Mouse (Mus musculus): ENCODE data around the gene Slc35a2.

The Slc35a2 gene

DNA sequence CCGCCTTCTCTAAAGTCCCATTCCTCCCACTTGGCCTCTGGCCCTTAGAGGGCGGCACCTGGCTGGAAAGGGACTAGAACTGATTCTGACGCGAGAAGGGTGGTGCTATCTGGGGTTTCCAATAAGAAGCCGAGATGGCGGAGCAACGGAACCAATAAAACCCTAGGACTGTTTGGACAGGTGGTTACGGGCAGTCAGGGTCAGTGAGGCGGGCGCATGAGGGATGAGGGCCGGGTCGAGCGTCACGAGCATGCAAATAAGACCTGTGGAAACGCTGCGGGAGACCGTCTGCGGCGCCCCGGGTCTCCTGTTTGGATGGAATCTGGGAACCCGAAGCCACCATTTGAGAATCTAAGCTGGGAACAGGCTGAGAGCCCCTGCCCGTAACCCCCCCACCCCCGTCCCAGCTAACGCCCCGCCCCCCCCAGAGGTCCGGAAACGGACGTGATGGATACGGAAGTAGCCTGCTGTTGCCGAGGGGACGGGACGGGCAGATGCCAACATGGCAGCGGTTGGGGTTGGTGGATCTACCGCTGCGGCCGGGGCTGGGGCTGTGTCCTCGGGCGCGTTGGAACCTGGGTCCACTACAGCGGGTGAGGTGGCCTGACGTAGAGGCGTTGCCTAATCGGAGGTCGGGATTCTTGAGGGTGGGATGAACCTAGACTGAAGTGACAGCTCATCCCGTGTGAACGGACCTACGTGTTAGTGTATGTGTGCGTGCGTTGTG, at the start of gene Slc35a2:
Gene Slc35a2, plus strand, starts transcription at position 188 of the 727 bp plus-strand sequence.
- peak; percentile 89 for DNase-seq (ENCODE audit: low spot score)

DNA sequence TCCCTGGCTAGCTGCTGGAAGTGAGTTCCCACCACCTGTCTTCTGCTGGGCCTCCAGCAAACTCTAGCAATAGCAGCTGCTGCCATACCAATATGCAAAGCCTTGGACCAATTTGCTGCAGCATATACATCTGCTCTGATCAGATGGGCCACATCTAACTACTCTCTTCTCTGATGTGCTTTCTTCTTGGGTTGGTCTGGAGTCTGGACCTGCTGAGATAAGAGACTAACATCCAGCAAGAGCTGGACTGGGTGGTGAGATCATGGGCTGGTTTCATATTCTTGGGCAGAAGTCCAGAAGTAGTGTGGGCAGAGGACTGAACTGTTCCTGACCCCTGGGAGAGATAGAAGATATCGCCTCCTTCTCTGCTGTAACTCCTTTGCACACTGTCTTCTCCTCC, 46.7 kb upstream of the Slc35a2 start:
- DNase-seq (ENCODE audit: low spot score) = no peak

DNA sequence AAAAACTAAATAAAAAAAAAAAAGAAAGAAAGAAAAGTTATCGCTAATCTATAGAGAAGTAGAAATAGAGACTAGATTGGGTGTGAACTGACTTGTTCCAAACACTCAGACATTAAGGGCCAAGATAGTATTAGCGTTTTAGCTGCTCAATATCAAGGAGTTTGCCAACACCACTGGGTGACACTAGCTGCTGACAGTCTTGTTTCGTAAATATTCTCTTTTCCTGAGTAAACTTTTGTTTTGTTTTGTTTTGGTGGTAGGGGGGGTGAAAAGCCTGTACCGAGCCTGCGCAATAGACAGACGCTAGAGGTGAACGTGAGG, 43.0 kb upstream of the Slc35a2 start:
- no peak for DNase-seq (ENCODE audit: low spot score)

- DNase-seq (ENCODE audit: low spot score) = peak; percentile 95
Measured at GRCm38 (mm10) chrX:7841163-7842162, 42.4 kb upstream of the Slc35a2 start, which contains the start of gene Otud5. Gene Otud5 (plus strand): TSS chrX:7841364.

DNA sequence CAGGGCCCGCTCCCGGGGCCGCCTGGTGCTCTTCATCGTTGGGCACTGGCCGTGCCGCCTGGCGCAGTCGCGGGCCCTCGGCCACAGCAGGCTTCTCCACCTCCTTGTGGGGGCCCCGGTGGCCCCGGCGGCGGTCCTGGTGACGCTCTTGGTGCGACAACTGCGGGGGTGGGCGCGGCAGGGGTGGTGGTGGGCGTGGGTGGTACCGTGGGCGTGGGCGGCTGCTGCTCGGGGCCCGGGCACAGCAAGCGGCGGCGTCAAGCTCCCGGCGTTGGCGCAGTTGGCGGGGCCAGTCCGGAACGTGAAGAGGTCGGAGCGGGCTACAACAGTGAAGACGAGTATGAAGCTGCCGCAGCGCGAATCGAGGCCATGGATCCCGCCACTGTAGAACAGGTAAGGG, 41.5 kb upstream of the Slc35a2 start:
- DNase-seq (ENCODE audit: low spot score) = no peak

GRCm38 (mm10) chrX:7847845-7848244, 36.0 kb upstream of the Slc35a2 start:
- DNase-seq (ENCODE audit: low spot score) = no peak

DNA sequence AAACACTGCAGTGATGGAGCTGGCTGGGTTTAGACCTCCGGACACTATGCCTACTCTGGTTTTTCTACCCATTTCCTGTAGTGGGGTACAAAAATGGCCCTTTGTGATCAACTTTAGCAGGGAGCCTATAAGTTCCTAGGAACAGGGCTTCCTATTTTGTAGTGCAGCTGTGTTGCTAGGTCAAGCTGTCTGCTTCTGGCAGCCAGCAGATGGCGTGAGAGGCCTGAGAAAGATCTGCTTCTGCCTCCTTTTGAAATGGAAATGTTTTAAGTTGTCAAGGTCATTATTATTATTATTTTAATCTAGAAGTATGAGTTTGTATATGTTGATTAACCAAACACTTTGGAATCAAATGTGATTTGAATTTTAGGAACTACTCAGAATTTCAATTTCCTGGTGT, 29.2 kb upstream of the Slc35a2 start:
- DNase-seq (ENCODE audit: low spot score) = peak; percentile 33

DNA sequence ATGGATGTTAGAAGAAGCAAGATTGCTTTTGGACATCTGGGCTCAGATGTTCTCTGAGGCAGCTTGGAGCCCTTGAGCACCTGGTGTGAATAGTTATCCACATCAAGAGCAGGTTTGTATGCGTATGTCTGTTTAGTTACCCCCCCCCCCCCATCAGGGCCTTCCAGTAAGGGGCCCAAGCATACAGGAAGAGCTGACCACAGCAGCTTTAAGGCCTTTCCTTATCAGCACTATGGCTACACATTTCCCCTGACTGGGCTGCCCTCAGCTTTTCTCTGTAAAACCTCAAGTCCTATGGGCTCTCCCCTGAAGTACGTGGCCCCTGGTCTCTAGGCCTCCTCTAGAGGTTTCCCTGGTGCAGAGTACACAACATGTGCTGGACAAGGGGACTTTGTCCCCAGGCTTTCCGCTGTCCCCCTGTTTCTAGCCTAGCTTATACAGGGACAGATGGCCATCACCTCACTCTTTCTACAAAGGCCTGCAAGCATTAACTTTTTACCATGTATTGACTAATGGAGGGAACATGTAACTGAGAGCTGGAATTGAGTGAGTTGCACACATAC, 24.6 kb upstream of the Slc35a2 start:
- DNase-seq (ENCODE audit: low spot score) = no peak

DNA sequence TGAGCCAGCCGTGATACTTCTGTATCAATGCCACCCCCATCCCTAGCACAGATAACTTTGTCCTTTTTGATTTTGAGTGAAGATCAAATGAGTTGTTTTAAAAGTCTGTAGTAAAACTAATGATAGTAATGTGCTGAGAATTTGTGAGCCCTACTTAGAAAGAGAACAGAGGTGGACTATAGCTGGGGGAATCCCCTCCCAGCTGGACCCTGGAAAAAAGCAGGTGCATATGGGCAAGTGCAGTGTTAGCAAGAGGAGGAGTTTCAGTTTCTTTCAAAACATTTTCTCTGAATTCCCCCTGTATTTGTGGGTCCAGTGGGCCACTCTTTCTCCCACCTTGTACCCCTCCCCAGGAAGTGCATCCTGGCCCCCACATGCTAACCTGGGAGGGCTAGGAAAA, 20.6 kb upstream of the Slc35a2 start:
- DNase-seq (ENCODE audit: low spot score) = no peak

DNA sequence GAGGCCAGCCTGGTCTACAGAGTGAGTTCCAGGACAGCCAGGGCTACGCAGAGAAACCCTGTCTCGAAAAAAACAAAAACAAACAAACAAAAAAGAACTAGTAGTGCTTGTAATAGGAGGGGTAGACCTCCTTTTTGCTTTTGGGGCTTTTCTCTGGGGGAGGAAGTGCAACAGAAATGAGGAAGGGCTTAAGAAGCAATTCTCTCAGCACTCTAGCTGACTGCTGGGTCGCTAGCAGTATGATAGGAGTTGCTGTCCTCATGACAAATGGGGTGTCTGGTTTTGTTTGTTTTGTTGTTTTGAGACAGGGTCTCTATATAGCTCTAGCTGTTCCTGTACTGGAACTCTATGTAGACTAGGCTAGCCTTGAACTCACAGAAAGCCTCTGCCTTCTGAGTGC, 19.3 kb upstream of the Slc35a2 start:
- no peak for DNase-seq (ENCODE audit: low spot score)

DNA sequence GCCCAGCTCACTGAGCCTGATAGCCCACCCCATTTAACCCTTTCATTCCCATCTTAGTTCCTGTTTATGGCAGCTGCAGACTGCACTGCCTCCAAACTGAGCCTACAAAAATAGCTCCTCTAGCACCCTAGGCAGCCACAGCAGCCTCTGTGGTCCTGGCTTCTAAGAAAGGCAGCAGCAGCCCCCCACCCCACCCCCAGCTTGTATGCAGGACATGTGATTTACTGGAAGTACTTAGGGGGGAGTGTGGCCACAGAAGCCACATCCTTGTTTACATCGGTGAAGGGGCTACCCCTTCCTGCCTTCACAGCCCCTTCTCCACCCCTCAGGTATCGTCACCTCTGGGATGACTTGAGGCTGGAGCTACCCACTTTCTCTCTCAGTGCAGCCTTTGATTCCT, 18.5 kb upstream of the Slc35a2 start:
- no peak for DNase-seq (ENCODE audit: low spot score)

DNA sequence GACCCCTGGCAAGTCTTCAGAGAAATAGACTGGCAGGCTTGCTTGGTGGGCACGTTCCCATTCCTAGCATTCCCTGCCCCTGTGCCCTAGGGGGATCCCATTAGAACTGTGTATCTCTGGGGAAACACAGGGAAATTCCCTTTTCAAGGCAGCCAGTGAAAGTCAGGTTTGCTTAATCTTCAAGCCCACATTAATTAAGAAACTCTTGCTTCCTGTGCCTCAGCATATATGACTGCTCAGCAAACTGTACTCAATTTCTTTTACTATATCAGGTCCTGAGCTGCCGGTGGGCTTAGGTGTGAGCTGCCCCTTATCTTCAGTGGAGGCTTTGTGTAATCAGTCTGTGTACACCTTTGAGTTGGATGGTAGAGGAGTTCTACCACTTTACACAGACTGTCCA, 18.0 kb upstream of the Slc35a2 start:
- DNase-seq (ENCODE audit: low spot score) = no peak

DNA sequence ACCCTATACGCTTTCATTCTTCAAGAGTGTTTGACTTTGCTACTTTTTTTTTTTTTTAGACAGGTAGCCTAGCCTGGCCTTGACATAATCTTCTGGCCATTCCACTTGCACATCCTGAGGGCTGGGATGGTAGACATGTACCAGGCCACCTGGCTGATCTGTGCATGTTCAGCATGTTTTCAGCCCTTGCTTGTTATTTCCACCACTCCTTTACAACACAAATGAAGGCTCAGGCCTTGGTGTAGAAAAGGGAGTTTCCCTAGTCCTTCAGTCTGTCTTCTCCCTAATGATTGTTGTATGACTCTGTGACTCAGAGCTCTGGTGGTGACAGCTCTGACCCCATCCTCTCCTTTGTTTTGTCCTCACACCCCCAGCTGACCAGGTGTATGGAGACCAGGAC, 16.7 kb upstream of the Slc35a2 start:
- no peak for DNase-seq (ENCODE audit: low spot score)

GRCm38 (mm10) chrX:7868506-7868905, 15.3 kb upstream of the Slc35a2 start:
- no peak for DNase-seq (ENCODE audit: low spot score)

DNA sequence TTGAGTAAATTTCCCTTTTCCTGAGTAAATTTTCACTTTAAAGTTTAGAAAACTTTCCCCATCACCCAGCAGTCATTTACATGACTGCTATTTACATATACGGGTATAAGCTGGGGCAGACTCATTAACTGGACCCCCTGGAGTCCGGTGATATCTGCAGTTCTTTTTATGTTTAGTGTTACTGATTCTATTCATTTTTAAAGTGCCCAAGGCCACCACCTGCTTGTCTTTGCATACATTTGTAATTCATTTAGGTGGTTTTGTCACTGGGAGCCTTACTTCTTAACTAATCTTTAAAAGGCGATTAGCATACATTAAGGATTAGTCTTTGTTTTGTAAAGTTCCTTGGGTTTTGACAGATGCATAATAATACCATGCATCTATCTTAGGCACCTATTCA, 14.0 kb upstream of the Slc35a2 start:
- DNase-seq (ENCODE audit: low spot score) = no peak

DNA sequence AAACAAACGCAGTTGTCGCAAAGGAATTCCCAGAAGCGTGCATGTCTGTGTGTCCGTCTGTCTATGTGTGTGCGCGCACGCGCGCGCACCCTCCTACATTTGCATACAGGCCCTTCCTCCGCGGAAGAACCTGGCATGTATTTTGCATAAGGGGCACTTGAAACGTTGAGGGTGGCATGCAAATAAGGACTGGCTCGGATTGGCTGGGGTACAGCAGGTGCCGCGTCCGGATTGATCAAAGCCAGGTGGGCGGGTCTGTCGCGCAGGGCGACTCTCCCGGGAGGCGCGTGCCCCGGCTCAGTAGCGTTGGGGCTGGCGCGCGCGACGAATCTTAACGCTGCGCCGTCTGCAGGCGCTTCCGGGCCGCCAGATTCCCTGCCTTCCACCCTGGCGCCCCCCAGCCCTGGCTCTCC, 5.8 kb upstream of the Slc35a2 start, which contains the start of gene Pim2:
Gene Pim2, plus strand, starts transcription at position 256 of the 413 bp plus-strand sequence.
- peak; percentile 87 for DNase-seq (ENCODE audit: low spot score)

DNA sequence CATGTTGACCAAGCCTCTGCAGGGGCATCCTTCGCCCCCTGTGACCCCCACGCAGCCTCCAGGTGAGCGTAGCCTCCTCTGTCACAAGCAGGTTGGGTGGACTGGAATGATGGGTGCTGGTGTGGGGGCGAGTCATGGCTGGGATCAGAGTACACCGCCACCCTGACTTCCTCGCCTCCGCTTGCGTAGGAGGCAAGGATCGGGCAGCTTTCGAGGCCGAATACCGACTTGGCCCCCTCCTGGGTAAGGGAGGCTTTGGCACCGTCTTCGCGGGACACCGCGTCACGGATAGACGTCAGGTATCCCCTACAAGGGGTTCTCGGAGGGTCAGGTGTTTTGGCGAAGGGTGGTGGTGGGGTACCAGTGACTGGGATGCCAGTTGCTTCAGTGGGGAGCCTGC, 5.3 kb upstream of the Slc35a2 start:
- DNase-seq (ENCODE audit: low spot score) = no peak

- peak; percentile 84 for DNase-seq (ENCODE audit: low spot score)
Measured at GRCm38 (mm10) chrX:7879819-7880218, 4.0 kb upstream of the Slc35a2 start.

GRCm38 (mm10) chrX:7898211-7898610, 14.4 kb downstream of the Slc35a2 start:
- DNase-seq (ENCODE audit: low spot score) = no peak

- peak; percentile 96 for DNase-seq (ENCODE audit: low spot score)
Measured at GRCm38 (mm10) chrX:7898880-7899874, 15.3 kb downstream of the Slc35a2 start, which contains the start of the genes Pqbp1 and Timm17b. Gene Pqbp1 (minus strand): TSS chrX:7899269. Gene Timm17b (plus strand): TSS chrX:7899357.

DNA sequence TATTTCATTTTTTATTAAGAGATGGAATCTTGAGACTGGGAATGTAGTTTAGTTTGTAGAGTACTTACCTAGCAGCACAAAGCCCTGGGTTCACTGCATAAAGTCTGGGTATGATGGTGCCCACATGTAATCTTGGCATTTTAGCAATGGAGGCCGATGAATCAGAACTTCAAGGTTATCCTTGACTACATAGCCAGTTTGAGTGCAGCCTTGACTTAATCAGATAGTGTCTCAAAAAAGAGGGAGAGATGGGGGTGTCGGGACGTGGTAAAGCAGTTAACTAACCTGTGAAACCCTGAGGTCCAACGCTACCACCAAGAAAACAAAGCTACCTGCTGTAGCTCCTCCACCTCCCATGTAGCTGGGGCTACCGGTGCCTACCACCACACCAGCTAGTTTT, 20.6 kb downstream of the Slc35a2 start:
- DNase-seq (ENCODE audit: low spot score) = no peak
